Mouse (Mus musculus): ENCODE measurements around the gene Heatr9. TPM values are rescaled to one million over a fixed set of nuclear protein-coding genes. Genes with fewer than 3 reads are reported as not detected.

Gene Heatr9
- not detected in 2 replicates for polyA plus RNA-seq (2015; fragmentation: Nextera tagmentation; extraction: Ambion mirVana)

- H3K9ac ChIP-seq = no peak within 1 kb of the TSS
- H3K4me2 ChIP-seq = no peak within 1 kb of the TSS
- H3K27ac ChIP-seq (replicated peaks) = no peak within 1 kb of the TSS
- no peaks in the 10 kb centered on the region for H3K27me3 ChIP-seq
- WGBS = 86% methylated on average over 3 of the region's 3 CpGs
- ATAC-seq (ENCODE audit: low FRiP score, low read depth) = no peak
- no peaks in the 10 kb centered on the region for H3K9me3 ChIP-seq
- H3K4me3 ChIP-seq = no peak within 1 kb of the TSS
- no peaks in the 10 kb centered on the region for H3K4me1 ChIP-seq (replicated peaks)
- peaks cover 3% of the 10 kb centered on the region for H3K36me3 ChIP-seq
These were observed at the start of gene Heatr9 for GRCm38 (mm10) chr11:83522075-83522474. Gene Heatr9, minus strand, starts transcription at chr11:83522175.

GRCm38 (mm10) chr11:83570189-83570588 lies 48.2 kb upstream of the Heatr9 start:
- Histone ChIP-seq H3K4me2 (no peak overlapping the region), H3K27ac (replicated peaks) (no peak overlapping the region), H3K9me3 (no peaks in the 10 kb centered on the region), H3K4me1 (replicated peaks) (no peaks in the 10 kb centered on the region), H3K9ac (no peak overlapping the region), H3K4me3 (no peak overlapping the region), H3K36me3 (no peaks in the 10 kb centered on the region), H3K27me3 (no peaks in the 10 kb centered on the region)
- no peak for ATAC-seq (ENCODE audit: low FRiP score, low read depth)
- 90% methylated on average over 2 of the region's 2 CpGs for WGBS

- H3K27ac ChIP-seq (replicated peaks) = no peak overlapping the region
- H3K4me3 ChIP-seq = no peak overlapping the region
- H3K9ac ChIP-seq = no peak overlapping the region
- H3K9me3 ChIP-seq = no peaks in the 10 kb centered on the region
- no peaks in the 10 kb centered on the region for H3K4me1 ChIP-seq (replicated peaks)
- WGBS = 92% methylated on average over 7 of the region's 7 CpGs
- ATAC-seq (ENCODE audit: low FRiP score, low read depth) = no peak
- no peak overlapping the region for H3K4me2 ChIP-seq
- H3K36me3 ChIP-seq = no peaks in the 10 kb centered on the region
- H3K27me3 ChIP-seq = no peaks in the 10 kb centered on the region
These were observed 47.3 kb upstream of the Heatr9 start for GRCm38 (mm10) chr11:83569249-83569648.

- Histone ChIP-seq H3K4me3 (no peak overlapping the region), H3K9me3 (no peaks in the 10 kb centered on the region), H3K27ac (replicated peaks) (no peak overlapping the region), H3K9ac (no peak overlapping the region), H3K36me3 (no peaks in the 10 kb centered on the region), H3K27me3 (no peaks in the 10 kb centered on the region), H3K4me1 (replicated peaks) (no peaks in the 10 kb centered on the region), H3K4me2 (no peak overlapping the region)
- WGBS = 89% methylated on average over 3 of the region's 3 CpGs
- no peak for ATAC-seq (ENCODE audit: low FRiP score, low read depth)
These were observed 46.8 kb upstream of the Heatr9 start for GRCm38 (mm10) chr11:83568786-83569185.

- 92% methylated on average over 9 of the region's 9 CpGs for WGBS
- Histone ChIP-seq H3K9me3 (no peaks in the 10 kb centered on the region), H3K27ac (replicated peaks) (no peak overlapping the region), H3K4me2 (no peak overlapping the region), H3K27me3 (no peaks in the 10 kb centered on the region), H3K9ac (no peak overlapping the region), H3K4me1 (replicated peaks) (no peaks in the 10 kb centered on the region), H3K36me3 (no peaks in the 10 kb centered on the region), H3K4me3 (no peak overlapping the region)
- no peak for ATAC-seq (ENCODE audit: low FRiP score, low read depth)
These were observed 46.1 kb upstream of the Heatr9 start for GRCm38 (mm10) chr11:83568061-83568460.

- Histone ChIP-seq H3K4me2 (no peak overlapping the region), H3K4me1 (replicated peaks) (no peaks in the 10 kb centered on the region), H3K36me3 (no peaks in the 10 kb centered on the region), H3K9ac (no peak overlapping the region), H3K4me3 (no peak overlapping the region), H3K27me3 (no peaks in the 10 kb centered on the region), H3K27ac (replicated peaks) (no peak overlapping the region), H3K9me3 (no peaks in the 10 kb centered on the region)
- WGBS = 73% methylated on average over 7 of the region's 7 CpGs
- ATAC-seq (ENCODE audit: low FRiP score, low read depth) = no peak
These were observed 45.3 kb upstream of the Heatr9 start for GRCm38 (mm10) chr11:83567311-83567710.

GRCm38 (mm10) chr11:83566617-83567016 lies 44.6 kb upstream of the Heatr9 start:
- Histone ChIP-seq H3K9ac (no peak overlapping the region), H3K27me3 (no peaks in the 10 kb centered on the region), H3K4me2 (no peak overlapping the region), H3K9me3 (no peaks in the 10 kb centered on the region), H3K4me1 (replicated peaks) (no peaks in the 10 kb centered on the region), H3K4me3 (no peak overlapping the region), H3K27ac (replicated peaks) (no peak overlapping the region), H3K36me3 (no peaks in the 10 kb centered on the region)
- ATAC-seq (ENCODE audit: low FRiP score, low read depth) = no peak

GRCm38 (mm10) chr11:83563754-83564153 lies 41.8 kb upstream of the Heatr9 start:
- WGBS = 76% methylated on average over 2 of the region's 2 CpGs
- no peak overlapping the region for H3K4me3 ChIP-seq
- H3K9ac ChIP-seq = no peak overlapping the region
- H3K36me3 ChIP-seq = no peaks in the 10 kb centered on the region
- H3K27me3 ChIP-seq = no peaks in the 10 kb centered on the region
- H3K27ac ChIP-seq (replicated peaks) = no peak overlapping the region
- H3K4me1 ChIP-seq (replicated peaks) = no peaks in the 10 kb centered on the region
- no peak for ATAC-seq (ENCODE audit: low FRiP score, low read depth)
- H3K9me3 ChIP-seq = no peaks in the 10 kb centered on the region
- no peak overlapping the region for H3K4me2 ChIP-seq

- no peak for ATAC-seq (ENCODE audit: low FRiP score, low read depth)
- Histone ChIP-seq H3K36me3 (no peaks in the 10 kb centered on the region), H3K4me1 (replicated peaks) (no peaks in the 10 kb centered on the region), H3K4me3 (no peak overlapping the region), H3K27ac (replicated peaks) (no peak overlapping the region), H3K27me3 (no peaks in the 10 kb centered on the region), H3K9me3 (no peaks in the 10 kb centered on the region), H3K9ac (no peak overlapping the region), H3K4me2 (no peak overlapping the region)
- 74% methylated on average over 6 of the region's 6 CpGs for WGBS
These were observed 40.4 kb upstream of the Heatr9 start for GRCm38 (mm10) chr11:83562311-83562887.

GRCm38 (mm10) chr11:83560405-83560804 lies 38.4 kb upstream of the Heatr9 start:
- H3K36me3 ChIP-seq = no peaks in the 10 kb centered on the region
- no peak overlapping the region for H3K4me2 ChIP-seq
- H3K4me1 ChIP-seq (replicated peaks) = peaks cover 2% of the 10 kb centered on the region; the same call in 1 of the 2 replicates
- H3K9me3 ChIP-seq = no peaks in the 10 kb centered on the region
- no peak overlapping the region for H3K4me3 ChIP-seq
- WGBS = 77% methylated on average over 6 of the region's 6 CpGs
- H3K27ac ChIP-seq (replicated peaks) = no peak overlapping the region
- ATAC-seq (ENCODE audit: low FRiP score, low read depth) = no peak
- H3K27me3 ChIP-seq = no peaks in the 10 kb centered on the region
- no peak overlapping the region for H3K9ac ChIP-seq

GRCm38 (mm10) chr11:83557074-83557473 lies 35.1 kb upstream of the Heatr9 start:
- ATAC-seq (ENCODE audit: low FRiP score, low read depth) = no peak
- Histone ChIP-seq H3K9me3 (no peaks in the 10 kb centered on the region), H3K27me3 (no peaks in the 10 kb centered on the region), H3K27ac (replicated peaks) (no peak overlapping the region), H3K4me1 (replicated peaks) (peaks cover 2% of the 10 kb centered on the region; the same call in 1 of the 2 replicates), H3K4me2 (no peak overlapping the region), H3K9ac (no peak overlapping the region), H3K4me3 (no peak overlapping the region), H3K36me3 (no peaks in the 10 kb centered on the region)
- 47% methylated on average over 10 of the region's 10 CpGs for WGBS

- H3K27ac ChIP-seq (replicated peaks) = no peak overlapping the region
- H3K4me3 ChIP-seq = no peak overlapping the region
- no peaks in the 10 kb centered on the region for H3K27me3 ChIP-seq
- peaks cover 2% of the 10 kb centered on the region; the same call in 1 of the 2 replicates for H3K4me1 ChIP-seq (replicated peaks)
- peak overlapping the region; percentile 42 for H3K4me2 ChIP-seq
- H3K36me3 ChIP-seq = no peaks in the 10 kb centered on the region
- H3K9me3 ChIP-seq = no peaks in the 10 kb centered on the region
- H3K9ac ChIP-seq = peak overlapping the region; percentile 30; the same call in 1 of the 2 replicates
- no peak; the same call in 1 of the 2 replicates for ATAC-seq (ENCODE audit: low FRiP score, low read depth)
- 30% methylated on average over 8 of the region's 8 CpGs for WGBS
These were observed 34.3 kb upstream of the Heatr9 start for GRCm38 (mm10) chr11:83556085-83556781.
